Mouse (Mus musculus): ENCODE measurements around the gene Smoc2.

DNA sequence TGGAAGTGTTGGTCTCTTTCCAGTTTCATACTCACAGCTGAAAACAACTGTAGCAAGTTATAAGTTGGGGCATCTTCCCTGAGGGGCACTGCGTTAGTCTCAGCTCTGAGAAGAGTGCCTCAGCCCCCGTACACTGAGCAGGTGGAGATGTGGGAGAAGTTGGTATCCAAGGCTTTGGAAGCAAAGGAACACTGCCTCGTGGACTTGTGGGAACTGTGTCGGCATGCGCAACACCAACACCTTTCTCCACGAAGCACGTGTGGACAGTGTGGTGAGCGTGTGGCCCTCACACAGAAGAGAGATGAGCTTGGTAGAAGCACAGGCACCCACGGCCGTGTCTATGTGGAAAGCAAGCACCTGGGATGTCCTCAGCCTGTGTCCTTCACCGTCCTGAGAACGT lies 64.1 kb downstream of the Smoc2 start:
- TF ChIP-seq MAX (IDR thresholded peaks at IDR 0.05; ENCODE audit: low read length) (no peak), MAZ (IDR thresholded peaks at IDR 0.05; ENCODE audit: low read depth, low read length) (no peak), ELF1 (IDR thresholded peaks at IDR 0.05; ENCODE audit: low read depth, low read length) (no peak), GABPA (IDR thresholded peaks at IDR 0.05; ENCODE audit: insufficient replicate concordance, low read depth, low read length) (no peak), CHD2 (IDR thresholded peaks at IDR 0.05; ENCODE audit: low read length) (no peak), CTCF (conservative IDR thresholded peaks at IDR 0.05 in 1 of 2, IDR thresholded peaks at IDR 0.05 in 1 of 2; ENCODE audit: low read depth in 2 of 2, low read length in 2 of 2) (no peak), JUN (IDR thresholded peaks at IDR 0.05; ENCODE audit: insufficient read depth, low read depth, low read length) (no peak), EP300 (IDR thresholded peaks at IDR 0.05; ENCODE audit: low read length) (no peak), TBP (conservative IDR thresholded peaks at IDR 0.05; ENCODE audit: low read depth, low read length) (no peak), POLR2A (IDR thresholded peaks at IDR 0.05; ENCODE audit: low read depth, low read length) (no peak), BHLHE40 (IDR thresholded peaks at IDR 0.05; ENCODE audit: low read depth, low read length) (no peak)

Data from CH12.LX (cell line).